Mouse (Mus musculus) WW6 (cell line): Measurements from ENCODE around the gene Rag1.

Experiments
- DNase-seq: peaks from one replicate; pipeline ENCODE4 v3.0.0-alpha.2; 2013; ENCODE audit warnings: low read depth, low spot score

Rag1 gene

GRCm38 (mm10) chr2:101649114-101649671, at the start of gene Rag1, which contains the start of gene B230118H07Rik:
Gene Rag1, minus strand, starts transcription at chr2:101649501.
Gene B230118H07Rik, minus strand, starts transcription at chr2:101649532.
- DNase-seq, result no peak

- no peak for DNase-seq
These were observed 46.3 kb upstream of the Rag1 start for GRCm38 (mm10) chr2:101695584-101695983.

- no peak for DNase-seq
These were observed 44.4 kb upstream of the Rag1 start for GRCm38 (mm10) chr2:101693577-101694215.

GRCm38 (mm10) chr2:101693043-101693442, 43.7 kb upstream of the Rag1 start:
- DNase-seq, result no peak

GRCm38 (mm10) chr2:101690252-101690827, 41.0 kb upstream of the Rag1 start:
- DNase-seq, result no peak

- DNase-seq, result no peak
These were observed 38.7 kb upstream of the Rag1 start for GRCm38 (mm10) chr2:101688011-101688410.

- no peak for DNase-seq
These were observed 35.1 kb upstream of the Rag1 start for GRCm38 (mm10) chr2:101684421-101684820.

- no peak for DNase-seq
These were observed 30.0 kb upstream of the Rag1 start for GRCm38 (mm10) chr2:101679164-101679784.

- peak; percentile 63 for DNase-seq
These were observed 29.1 kb upstream of the Rag1 start, which contains the start of gene Traf6 for GRCm38 (mm10) chr2:101678236-101679021. Gene Traf6, plus strand, starts transcription at chr2:101678429.

- no peak for DNase-seq
These were observed 24.2 kb upstream of the Rag1 start for GRCm38 (mm10) chr2:101673547-101673946.

- DNase-seq, result no peak
These were observed 19.4 kb upstream of the Rag1 start for GRCm38 (mm10) chr2:101668751-101669150.

- DNase-seq, result no peak
These were observed 16.4 kb upstream of the Rag1 start for GRCm38 (mm10) chr2:101665703-101666092.

- peak; percentile 28 for DNase-seq
These were observed 15.9 kb upstream of the Rag1 start for GRCm38 (mm10) chr2:101665058-101665702.

- no peak for DNase-seq
These were observed 11.2 kb upstream of the Rag1 start for GRCm38 (mm10) chr2:101660536-101660935.

- DNase-seq, result peak; percentile 36
These were observed 3.8 kb upstream of the Rag1 start for GRCm38 (mm10) chr2:101652921-101653597.

GRCm38 (mm10) chr2:101652204-101652920, 3.1 kb upstream of the Rag1 start:
- DNase-seq, result no peak

- no peak for DNase-seq
These were observed 1.1 kb upstream of the Rag1 start for GRCm38 (mm10) chr2:101650446-101650845.

- DNase-seq, result no peak
These were observed 940 bp downstream of the Rag1 start for GRCm38 (mm10) chr2:101648361-101648760.

GRCm38 (mm10) chr2:101645841-101646240, 3.5 kb downstream of the Rag1 start:
- no peak for DNase-seq

GRCm38 (mm10) chr2:101639840-101640350, 9.4 kb downstream of the Rag1 start:
- DNase-seq, result no peak
